Mouse (Mus musculus) liver, embryonic 11.5 days (tissue): ENCODE data around the gene C730034F03Rik. TPM values are rescaled to one million over a fixed set of nuclear protein-coding genes. Genes with fewer than 3 reads are reported as not detected.
A peak's percentile ranks its signal among the peaks of the same experiment; 100 is the strongest.

Experiments
- ATAC-seq: fragments of 200-750 bp; cut with Nextera tagmentation; replicated peaks from 2 replicates; pipeline ENCODE4 v1.8.0; 2017; ENCODE audit warnings: moderate number of reproducible peaks, mild to moderate bottlenecking, moderate TSS enrichment, moderate library complexity; ENCODE audit not compliant: low FRiP score
- DNase-seq: peaks from one replicate; pipeline ENCODE4 v3.0.0-alpha.2; 2017; ENCODE audit warnings: low spot score
- H3K27ac ChIP-seq: fragments of 300-500 bp; sonication (generic); 2 replicates; pipeline ENCODE4 v1.5.1; 2014; ENCODE audit warnings: mild to moderate bottlenecking, low read depth, low read length, control low read depth
- H3K27me3 ChIP-seq: fragments of 300-500 bp; sonication (generic); replicated peaks from 2 replicates; pipeline ENCODE4 v1.6.1; 2014; ENCODE audit warnings: low read length, mixed read lengths; ENCODE audit not compliant: control insufficient read depth, insufficient read depth
- H3K36me3 ChIP-seq: fragments of 300-500 bp; sonication (generic); 2 replicates; pipeline ENCODE4 v1.6.1; 2014; ENCODE audit warnings: mild to moderate bottlenecking, low read length, moderate library complexity, mixed read lengths; ENCODE audit not compliant: control insufficient read depth, insufficient read depth
- H3K4me1 ChIP-seq: fragments of 300-500 bp; sonication (generic); replicated peaks from 2 replicates; pipeline ENCODE4 v1.6.1; 2014; ENCODE audit warnings: low read length, mixed read lengths; ENCODE audit not compliant: control insufficient read depth, insufficient read depth
- H3K4me2 ChIP-seq: fragments of 300-500 bp; sonication (generic); 2 replicates; pipeline ENCODE4 v1.6.1; 2014; ENCODE audit warnings: mild to moderate bottlenecking, control low read depth, moderate library complexity
- H3K4me3 ChIP-seq: fragments of 300-500 bp; sonication (generic); 2 replicates; pipeline ENCODE4 v1.5.1; 2014; ENCODE audit warnings: low read depth, low read length, control low read depth
- H3K9ac ChIP-seq: fragments of 300-500 bp; sonication (generic); 2 replicates; pipeline ENCODE4 v1.6.1; 2014; ENCODE audit warnings: low read depth, low read length, control low read depth
- H3K9me3 ChIP-seq: fragments of 300-500 bp; sonication (generic); 2 replicates; pipeline ENCODE4 v1.6.1; 2016; ENCODE audit warnings: low read length, inconsistent platforms, mixed read lengths; ENCODE audit not compliant: control insufficient read depth
- WGBS: fragments of 180-500 bp; shearing (Covaris S2); extraction: QIAGEN DNeasy Blood & Tissue Kit; methylation state at CpG from one replicate; pipeline ENCODE4 v1.1.7; 2014; 5-methylcytosine and 5-hydroxymethylcytosine counted together
- polyA plus RNA-seq: library from polyadenylated mRNA; unstranded; fragments of >200 nt; fragmentation: Nextera tagmentation; extraction: Ambion mirVana; gene quantifications from 2 replicates; pipeline ENCODE4 v1.2.1, GENCODE M21; 2014

C730034F03Rik gene
- polyA plus RNA-seq, 1 experiment from 2014 or later: 2.8 TPM

- no peaks in the 10 kb centered on the region for H3K4me1 ChIP-seq
- WGBS: 74% methylated on average over 10 of the region's 10 CpGs
- no peak overlapping the region for H3K4me2 ChIP-seq
- H3K9ac ChIP-seq: no peak overlapping the region
- H3K36me3 ChIP-seq: no peaks in the 10 kb centered on the region
- H3K9me3 ChIP-seq: 0 out of 2 replicates have a peak, but pooled peaks cover under 1% of the 10 kb centered on the region
- ATAC-seq (no peak), DNase-seq (no peak)
- H3K27me3 ChIP-seq: no peaks in the 10 kb centered on the region
- H3K27ac ChIP-seq: no peak overlapping the region
- no peak overlapping the region for H3K4me3 ChIP-seq
Observed at GRCm38 (mm10) chr15:89404831-89405623, 24.4 kb upstream of the C730034F03Rik start.

- H3K27ac ChIP-seq: no peak overlapping the region
- no peak overlapping the region for H3K9ac ChIP-seq
- H3K9me3 ChIP-seq: 0 out of 2 replicates have a peak, but pooled peaks cover 3% of the 10 kb centered on the region
- no peak for ATAC-seq
- H3K4me1 ChIP-seq: no peaks in the 10 kb centered on the region
- no peaks in the 10 kb centered on the region for H3K27me3 ChIP-seq
- H3K4me2 ChIP-seq: no peak overlapping the region
- H3K4me3 ChIP-seq: no peak overlapping the region
- DNase-seq: no peak
- no peaks in the 10 kb centered on the region for H3K36me3 ChIP-seq
Observed at GRCm38 (mm10) chr15:89406691-89407090, 22.7 kb upstream of the C730034F03Rik start.

GRCm38 (mm10) chr15:89410118-89410517 lies 19.3 kb upstream of the C730034F03Rik start, which contains the start of gene Syce3:
TSS of gene Syce3 (minus strand) at chr15:89410503.
- Histone ChIP-seq H3K27me3 (no peaks in the 10 kb centered on the region), H3K27ac (no peak within 1 kb of the TSS), H3K4me1 (no peaks in the 10 kb centered on the region), H3K9ac (no peak within 1 kb of the TSS), H3K36me3 (no peaks in the 10 kb centered on the region), H3K4me3 (no peak within 1 kb of the TSS), H3K4me2 (no peak within 1 kb of the TSS), H3K9me3 (0 out of 2 replicates have a peak, but pooled peaks cover 3% of the 10 kb centered on the region)
- no peak for DNase-seq
- ATAC-seq: 0 out of 2 replicates have a peak, but pooled peaks have one; percentile 26
- 73% methylated on average over 23 of the region's 24 CpGs for WGBS

GRCm38 (mm10) chr15:89415282-89415681 lies 14.1 kb upstream of the C730034F03Rik start:
- Histone ChIP-seq H3K36me3 (peaks cover 7% of the 10 kb centered on the region; the same call in 1 of the 2 replicates), H3K4me2 (no peak overlapping the region), H3K4me1 (no peaks in the 10 kb centered on the region), H3K9me3 (no peaks in the 10 kb centered on the region), H3K27ac (no peak overlapping the region), H3K9ac (no peak overlapping the region), H3K27me3 (no peaks in the 10 kb centered on the region), H3K4me3 (no peak overlapping the region)
- DNase-seq: no peak
- ATAC-seq: no peak
- 84% methylated on average over 8 of the region's 8 CpGs for WGBS

GRCm38 (mm10) chr15:89421938-89422337 lies 7.5 kb upstream of the C730034F03Rik start:
- DNase-seq (no peak), ATAC-seq (no peak)
- H3K27ac ChIP-seq: no peak overlapping the region
- H3K27me3 ChIP-seq: no peaks in the 10 kb centered on the region
- H3K9ac ChIP-seq: no peak overlapping the region
- 90% methylated on average over 9 of the region's 9 CpGs for WGBS
- H3K4me3 ChIP-seq: no peak overlapping the region
- no peaks in the 10 kb centered on the region for H3K9me3 ChIP-seq
- H3K36me3 ChIP-seq: peaks cover 8% of the 10 kb centered on the region; the same call in 1 of the 2 replicates
- H3K4me1 ChIP-seq: peaks cover 3% of the 10 kb centered on the region
- H3K4me2 ChIP-seq: no peak overlapping the region

- Histone ChIP-seq H3K27me3 (no peaks in the 10 kb centered on the region), H3K9me3 (no peaks in the 10 kb centered on the region), H3K9ac (no peak overlapping the region), H3K27ac (no peak overlapping the region), H3K4me3 (no peak overlapping the region), H3K4me2 (no peak overlapping the region), H3K4me1 (peaks cover 8% of the 10 kb centered on the region), H3K36me3 (peaks cover 9% of the 10 kb centered on the region; the same call in 1 of the 2 replicates)
- no peak for DNase-seq
- whole genome bisulfite sequencing: 87% methylated on average over 8 of the region's 8 CpGs
- ATAC-seq: no peak
Observed at GRCm38 (mm10) chr15:89424621-89425020, 4.8 kb upstream of the C730034F03Rik start.

GRCm38 (mm10) chr15:89425711-89426121 lies 3.7 kb upstream of the C730034F03Rik start, which contains the start of gene Cpt1b:
TSS of gene Cpt1b (minus strand) at chr15:89425863.
- 49% methylated on average over 6 of the region's 6 CpGs for WGBS
- H3K4me2 ChIP-seq: peak within 1 kb of the TSS; percentile 27
- DNase-seq: no peak
- H3K4me3 ChIP-seq: no peak within 1 kb of the TSS
- H3K9ac ChIP-seq: no peak within 1 kb of the TSS
- no peaks in the 10 kb centered on the region for H3K27me3 ChIP-seq
- ATAC-seq: no peak
- H3K27ac ChIP-seq: no peak within 1 kb of the TSS
- H3K9me3 ChIP-seq: no peaks in the 10 kb centered on the region
- peaks cover 7% of the 10 kb centered on the region; the same call in 1 of the 2 replicates for H3K36me3 ChIP-seq
- H3K4me1 ChIP-seq: peaks cover 8% of the 10 kb centered on the region

- H3K9me3 ChIP-seq: no peaks in the 10 kb centered on the region
- no peaks in the 10 kb centered on the region for H3K27me3 ChIP-seq
- DNase-seq (no peak), ATAC-seq (no peak)
- no peak overlapping the region for H3K9ac ChIP-seq
- H3K27ac ChIP-seq: no peak overlapping the region
- H3K4me1 ChIP-seq: peaks cover 8% of the 10 kb centered on the region
- H3K4me2 ChIP-seq: no peak overlapping the region
- H3K36me3 ChIP-seq: peaks cover 7% of the 10 kb centered on the region; the same call in 1 of the 2 replicates
- H3K4me3 ChIP-seq: no peak overlapping the region
- 93% methylated on average over 10 of the region's 10 CpGs for WGBS
Observed at GRCm38 (mm10) chr15:89426716-89427115, 2.7 kb upstream of the C730034F03Rik start.
